Mouse (Mus musculus): ENCODE measurements around the gene Lbhd1. TPM values are rescaled to one million over a fixed set of nuclear protein-coding genes. Genes with fewer than 3 reads are reported as not detected.
"Not testable (repeated sequence)": the region's sequence is repeated elsewhere in the genome, so short reads cannot be mapped to it uniquely, and the experiment has no call there.

Gene Lbhd1
- total RNA-seq, 2 experiments from 2014 or later, result 7.5 to 29.0 TPM

DNA sequence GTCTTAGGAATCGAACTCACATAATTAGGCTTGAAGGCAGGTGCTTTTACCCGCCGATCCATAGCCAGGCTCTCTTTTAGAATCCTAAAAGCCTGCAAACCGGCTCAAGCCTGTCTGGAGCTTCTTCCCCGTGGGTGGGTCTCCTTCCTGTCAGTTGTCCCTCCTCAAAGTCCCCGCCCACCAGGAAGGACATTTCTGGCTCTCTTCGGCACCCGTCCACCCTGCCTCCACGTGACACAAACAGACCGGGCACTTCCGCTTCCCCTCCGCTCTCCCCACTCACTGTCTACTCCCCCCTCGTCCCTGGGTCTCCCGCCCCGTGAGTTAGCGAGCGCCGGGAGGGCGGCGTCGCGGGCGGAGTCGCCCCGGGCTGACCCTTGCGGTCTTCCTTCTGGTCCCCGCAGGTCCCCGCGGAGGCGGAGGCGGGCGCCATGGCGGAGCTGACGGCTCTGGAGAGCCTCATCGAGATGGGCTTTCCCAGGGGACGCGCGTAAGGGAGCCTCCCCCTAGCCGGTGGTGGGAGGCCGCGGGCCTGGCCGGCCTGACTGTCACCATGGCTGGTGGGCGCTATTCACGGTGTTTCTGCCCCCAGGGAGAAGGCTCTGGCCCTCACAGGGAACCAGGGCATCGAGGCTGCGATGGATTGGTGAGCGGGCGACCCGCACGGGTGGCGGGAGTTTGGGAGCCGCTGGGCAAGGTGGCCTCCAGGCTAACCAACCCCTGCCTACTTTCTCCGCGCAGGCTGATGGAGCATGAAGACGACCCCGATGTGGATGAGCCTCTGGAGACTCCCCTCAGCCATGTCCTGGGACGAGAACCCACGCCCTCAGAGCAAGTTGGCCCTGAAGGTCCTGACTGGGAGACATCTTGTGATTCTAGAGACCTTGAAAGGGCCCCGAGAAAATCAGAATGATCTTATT is 12.0 kb upstream of the Lbhd1 start, which contains the start of gene Ubxn1:
Ubxn1 (plus strand) TSS at position 230 of the 920 bp plus-strand sequence.
- ATAC-seq (ENCODE audit: poor library complexity, severe bottlenecking), result peak; percentile 100

DNA sequence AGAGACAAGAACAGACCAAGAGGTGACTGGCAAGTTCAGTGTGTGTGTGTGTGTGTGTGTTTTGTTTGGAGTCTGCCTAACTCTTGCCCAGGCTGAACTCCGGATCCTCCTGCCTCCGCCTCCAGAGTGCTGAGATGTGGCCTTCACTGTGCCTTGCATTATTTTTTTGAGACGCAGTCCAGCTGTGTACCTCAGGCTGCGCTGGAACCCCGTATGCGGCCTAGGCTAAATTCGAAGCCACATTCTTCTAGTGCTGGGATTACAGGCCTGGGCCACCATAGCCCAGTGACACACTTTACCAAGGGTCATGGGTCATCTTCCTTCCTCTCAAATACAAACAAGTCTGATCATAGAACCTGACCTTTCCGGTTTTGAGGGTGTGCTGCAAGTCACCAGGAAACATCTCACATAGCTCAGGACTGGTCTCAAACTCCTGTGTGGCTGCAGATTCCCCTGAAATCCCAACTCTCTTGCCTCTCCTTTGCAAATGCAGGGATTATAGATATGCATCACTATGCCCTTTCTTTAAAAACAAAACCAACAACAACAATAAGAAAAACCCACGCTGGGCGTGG is 11.2 kb upstream of the Lbhd1 start:
- ATAC-seq (ENCODE audit: poor library complexity, severe bottlenecking), result no peak

DNA sequence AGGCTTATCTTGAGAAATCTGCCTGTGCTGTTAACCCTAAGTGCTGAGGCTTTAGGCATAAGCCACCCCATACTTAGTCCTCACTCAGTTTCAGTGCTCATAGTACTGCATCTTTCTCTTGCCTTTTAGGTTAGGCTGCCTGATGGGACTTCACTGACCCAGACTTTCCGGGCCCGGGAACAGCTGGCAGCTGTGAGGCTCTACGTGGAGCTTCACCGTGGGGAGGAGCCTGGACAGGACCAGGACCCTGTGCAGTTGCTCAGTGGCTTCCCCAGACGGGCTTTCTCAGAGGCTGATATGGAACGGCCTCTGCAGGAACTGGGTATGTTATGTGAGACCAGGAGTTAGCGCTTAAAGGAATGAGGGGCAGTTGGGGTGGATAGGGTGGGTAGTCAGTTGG is 8.5 kb upstream of the Lbhd1 start:
- no peak for ATAC-seq (ENCODE audit: poor library complexity, severe bottlenecking)

DNA sequence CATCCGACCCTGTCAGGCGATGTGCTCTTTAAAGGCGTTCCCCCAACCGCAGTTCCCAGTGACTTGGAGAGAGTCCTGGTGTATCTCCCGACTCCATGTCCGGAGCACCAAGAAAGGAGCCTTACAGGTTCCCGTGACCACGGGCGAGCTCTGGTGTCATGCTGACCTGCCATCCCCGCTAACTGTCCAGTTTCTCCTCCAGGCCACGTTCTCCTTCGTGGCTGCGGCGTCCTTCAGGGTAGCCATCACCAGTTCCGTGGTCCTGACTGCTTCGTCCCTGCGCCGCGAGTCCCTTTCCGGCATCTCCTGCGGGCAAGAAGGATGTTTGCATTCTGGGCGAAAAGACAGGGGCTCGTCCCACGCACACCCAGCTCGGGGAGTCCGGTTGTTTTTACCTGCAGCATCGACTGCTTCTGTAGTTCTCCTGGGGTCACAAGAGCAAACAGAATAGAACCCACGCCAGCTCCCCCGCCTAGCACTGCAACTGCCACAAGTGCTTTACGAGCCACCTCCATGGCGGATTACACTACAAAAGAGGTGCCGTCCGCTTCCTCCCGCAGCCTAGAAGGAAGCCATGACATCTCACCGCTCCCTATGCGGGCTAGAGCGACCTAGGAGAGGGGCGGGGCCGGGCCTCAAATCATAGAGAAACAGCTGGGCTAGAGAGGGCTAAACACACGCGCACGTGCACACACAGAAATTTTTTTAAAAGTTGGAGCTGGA is 3.1 kb upstream of the Lbhd1 start, which contains the start of gene Uqcc3:
Uqcc3 (minus strand) TSS at position 613 of the 723 bp plus-strand sequence.
- peak; percentile 99 for ATAC-seq (ENCODE audit: poor library complexity, severe bottlenecking)

DNA sequence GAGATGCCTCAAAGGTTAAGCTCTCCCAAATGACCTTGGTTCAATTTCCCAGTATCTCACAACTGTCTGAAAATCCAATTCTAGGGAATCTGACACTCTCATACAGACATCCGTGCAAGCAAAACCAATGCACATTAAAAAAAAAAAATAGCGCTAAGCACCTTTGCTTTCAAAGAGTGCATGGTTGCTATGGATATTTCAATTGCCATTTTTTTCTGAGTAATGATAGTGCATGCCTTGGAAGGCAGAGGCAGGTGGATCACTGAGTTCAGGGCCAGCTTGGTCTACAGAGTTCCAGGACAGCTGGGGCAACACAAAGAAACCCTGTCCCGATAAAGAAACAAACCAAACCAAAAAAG is 2.5 kb upstream of the Lbhd1 start:
- ATAC-seq (ENCODE audit: poor library complexity, severe bottlenecking), result no peak

DNA sequence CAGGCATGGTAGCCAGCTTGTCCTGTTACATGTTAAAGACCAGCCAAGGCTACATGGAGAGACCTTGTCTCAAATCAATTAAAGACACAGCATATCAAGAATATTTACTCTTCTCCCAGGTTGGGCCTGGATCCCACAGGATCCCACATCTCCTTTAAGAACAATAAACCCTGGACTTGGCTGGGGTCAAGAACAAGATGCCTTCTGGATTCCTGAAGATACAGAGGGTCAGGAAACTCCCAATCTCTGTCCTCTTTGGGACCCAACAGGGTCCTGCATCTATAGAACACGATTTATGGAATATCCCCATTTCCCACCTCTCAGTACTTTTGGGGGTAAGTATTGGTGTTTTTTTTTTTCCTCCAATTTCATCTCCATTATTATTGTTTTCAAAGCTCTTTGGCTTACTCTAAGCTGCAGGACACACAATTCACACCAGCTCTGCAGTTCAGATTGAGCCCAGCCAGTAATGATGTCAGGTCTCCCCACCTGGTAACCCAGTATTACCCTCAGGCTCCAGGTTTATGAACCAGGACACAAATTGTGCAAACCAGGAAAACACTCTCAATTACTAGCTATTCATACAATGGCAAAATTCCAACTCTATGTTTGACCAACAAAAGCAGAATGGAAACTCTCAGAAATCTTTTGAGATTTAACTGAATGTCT is 3.5 kb downstream of the Lbhd1 start:
- ATAC-seq (ENCODE audit: poor library complexity, severe bottlenecking), result no peak

DNA sequence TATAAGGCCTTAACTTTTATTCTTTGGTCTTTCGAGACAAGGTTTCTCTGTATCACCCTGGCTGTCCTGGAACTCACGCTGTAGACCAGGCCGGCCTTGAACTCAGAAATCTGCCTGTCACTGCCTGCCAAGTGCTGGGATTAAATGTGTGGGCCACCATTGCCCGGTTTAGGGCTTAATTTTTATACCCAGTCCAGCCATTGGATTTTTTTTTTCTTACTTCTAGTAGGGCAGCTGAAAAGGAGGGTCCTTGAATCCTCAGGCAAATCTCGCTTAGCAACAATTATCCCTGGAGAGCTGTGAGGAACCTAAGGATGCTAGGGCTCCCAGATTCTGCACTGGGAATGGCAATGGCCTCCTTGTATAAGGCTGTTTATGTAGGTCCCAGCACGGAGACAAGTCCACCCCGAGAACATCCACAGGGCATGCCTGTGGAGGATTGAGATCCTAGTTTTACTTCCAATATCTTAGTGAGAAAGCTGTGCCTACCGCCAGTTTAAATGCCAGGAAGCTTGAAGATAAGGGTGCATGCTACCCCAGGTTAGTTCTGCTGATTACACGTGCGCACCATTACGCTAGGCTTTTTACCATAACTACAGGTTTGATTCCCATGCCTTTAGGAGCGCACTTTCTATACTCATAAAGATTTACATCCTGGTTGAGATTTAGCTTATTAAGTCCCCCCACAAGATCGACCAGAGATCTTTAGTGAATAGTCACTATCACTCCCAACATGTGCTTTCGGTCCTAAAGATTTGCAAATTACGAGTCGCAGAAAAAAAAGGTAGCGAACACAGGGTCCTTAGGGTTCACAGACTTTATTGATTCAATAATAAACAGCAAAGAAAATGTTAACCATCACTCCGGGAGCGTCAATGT is 4.3 kb downstream of the Lbhd1 start:
- ATAC-seq (ENCODE audit: poor library complexity, severe bottlenecking), result no peak

DNA sequence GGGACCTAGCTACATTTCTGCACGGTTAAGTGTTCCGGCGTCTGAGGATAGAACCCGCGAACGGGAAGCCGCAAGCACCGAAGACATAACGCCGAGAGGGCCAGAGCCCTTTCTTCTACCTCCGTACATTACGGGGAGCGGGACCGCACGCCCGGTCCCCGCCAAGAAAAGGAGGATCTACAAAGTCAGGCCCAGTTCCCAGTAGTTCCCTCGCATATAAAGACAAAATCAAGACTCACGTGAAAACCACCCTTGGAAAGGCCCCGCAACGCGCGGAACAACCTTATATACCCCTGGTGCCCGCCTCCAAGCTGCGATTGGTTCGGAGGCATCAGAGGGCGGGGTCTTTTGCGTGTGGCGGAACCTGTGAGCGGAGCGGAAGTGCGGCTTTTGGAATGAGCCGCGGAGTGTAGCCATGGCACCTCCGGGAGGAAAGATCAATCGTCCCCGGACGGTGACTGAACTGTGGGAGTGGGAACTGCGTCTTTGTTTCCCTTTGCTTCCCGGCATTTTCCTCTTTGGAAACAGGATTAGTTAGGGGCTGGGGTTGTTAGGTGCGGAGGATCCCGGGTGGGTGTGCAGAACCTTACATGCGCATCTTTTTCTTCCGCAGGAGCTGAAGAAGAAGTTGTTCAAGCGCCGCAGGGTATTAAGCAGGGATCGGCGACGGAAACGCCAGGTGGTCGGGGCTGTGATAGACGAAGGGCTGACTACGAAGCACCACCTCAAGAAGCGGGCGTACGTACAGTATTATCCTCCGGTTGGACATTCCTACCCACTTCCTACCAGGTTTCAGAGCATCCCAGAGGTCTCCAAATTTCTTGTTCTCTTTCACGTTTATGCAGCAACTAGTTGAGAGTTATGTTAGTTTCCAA is 5.2 kb downstream of the Lbhd1 start, which contains the start of the genes 1810009A15Rik and Gm49416:
1810009A15Rik (plus strand) TSS at position 343 of the 875 bp plus-strand sequence.
Gm49416 (plus strand) TSS at position 416 of the 875 bp plus-strand sequence.
- ATAC-seq (ENCODE audit: poor library complexity, severe bottlenecking), result peak; percentile 95

DNA sequence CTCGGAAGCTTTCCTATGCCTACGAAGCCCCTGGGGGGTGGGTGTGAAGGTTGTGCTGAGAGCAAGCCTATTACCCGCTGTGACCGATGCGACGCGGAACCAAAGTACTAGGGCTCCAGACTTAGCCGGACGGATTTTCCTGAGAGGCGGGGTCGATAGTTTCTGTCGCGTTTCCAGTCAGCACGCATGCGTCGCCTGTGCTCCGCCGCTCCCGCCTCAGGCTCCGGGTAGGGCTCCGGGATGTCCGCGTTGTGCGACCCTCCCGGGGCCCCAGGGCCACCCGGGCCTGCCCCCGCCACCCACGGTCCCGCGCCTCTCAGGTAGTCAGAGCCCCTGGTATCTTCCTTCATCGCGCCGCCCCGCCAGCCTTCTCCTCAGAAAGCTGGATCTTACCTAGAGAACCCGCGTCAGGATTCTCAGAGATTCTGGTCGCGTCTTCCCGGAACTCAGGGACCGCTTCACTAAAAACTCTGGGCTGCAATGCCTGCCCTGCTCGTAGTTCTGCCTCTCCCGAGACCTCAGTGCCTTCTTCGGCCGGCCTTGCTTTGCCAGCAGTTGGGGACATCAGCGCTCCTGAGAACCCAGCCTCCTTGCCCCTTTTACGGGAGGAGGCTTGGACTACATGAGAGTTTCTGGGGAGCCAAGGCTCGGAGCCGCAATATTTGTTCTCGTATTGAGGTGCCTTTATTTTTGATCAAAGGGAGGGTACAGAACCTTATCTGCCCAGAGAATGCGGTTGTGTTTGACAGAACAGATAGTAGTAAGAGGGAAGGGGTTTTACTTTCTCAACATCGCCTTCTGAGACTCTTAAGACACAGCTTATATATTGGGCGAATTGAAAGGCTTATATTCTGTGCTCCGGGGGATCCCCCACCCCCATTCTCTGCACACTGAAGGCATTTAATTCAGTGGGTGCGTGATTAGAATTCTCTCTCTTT is 9.6 kb downstream of the Lbhd1 start, which contains the start of gene Ints5:
Ints5 (plus strand) TSS at position 177 of the 938 bp plus-strand sequence.
- ATAC-seq (ENCODE audit: poor library complexity, severe bottlenecking), result peak; percentile 61

DNA sequence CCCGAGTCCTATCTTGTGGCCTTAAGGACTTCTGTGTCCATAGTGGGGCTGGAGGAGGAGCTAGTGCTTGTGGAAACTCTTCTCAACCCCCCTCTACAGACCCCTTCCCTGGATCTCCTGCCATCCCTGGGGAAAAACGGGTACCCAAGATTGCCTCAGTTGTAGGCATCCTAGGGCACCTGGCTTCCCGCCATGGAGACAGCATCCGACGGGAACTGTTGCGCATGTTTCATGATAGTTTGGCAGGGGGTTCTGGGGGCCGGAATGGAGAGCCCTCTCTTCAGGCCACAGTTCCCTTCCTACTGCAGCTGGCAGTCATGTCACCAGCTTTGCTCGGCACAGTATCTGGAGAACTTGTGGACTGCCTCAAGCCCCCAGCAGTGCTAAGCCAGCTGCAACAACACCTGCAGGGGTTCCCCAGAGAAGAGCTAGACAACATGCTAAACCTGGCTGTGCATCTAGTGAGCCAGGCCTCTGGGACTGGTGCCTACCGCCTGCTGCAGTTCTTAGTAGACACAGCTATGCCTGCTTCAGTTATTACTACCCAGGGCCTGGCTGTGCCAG is 11.9 kb downstream of the Lbhd1 start:
- ATAC-seq (ENCODE audit: poor library complexity, severe bottlenecking), result no peak

DNA sequence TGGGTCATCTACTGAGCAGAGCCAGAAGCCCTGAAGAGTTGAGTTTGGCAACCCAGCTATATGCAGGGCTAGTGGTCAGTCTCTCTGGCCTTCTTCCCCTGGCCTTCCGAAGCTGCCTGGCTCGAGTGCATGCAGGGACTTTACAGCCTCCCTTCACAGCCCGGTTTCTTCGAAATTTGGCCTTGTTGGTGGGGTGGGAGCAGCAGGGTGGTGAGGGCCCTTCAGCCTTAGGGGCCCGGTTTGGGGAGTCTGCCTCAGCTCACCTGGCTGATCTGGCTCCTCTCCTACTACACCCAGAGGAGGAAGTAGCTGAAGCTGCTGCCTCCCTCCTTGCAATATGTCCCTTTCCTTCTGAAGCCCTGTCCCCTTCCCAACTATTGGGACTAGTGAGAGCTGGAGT is 12.7 kb downstream of the Lbhd1 start:
- not testable (repeated sequence) for ATAC-seq (ENCODE audit: poor library complexity, severe bottlenecking)

DNA sequence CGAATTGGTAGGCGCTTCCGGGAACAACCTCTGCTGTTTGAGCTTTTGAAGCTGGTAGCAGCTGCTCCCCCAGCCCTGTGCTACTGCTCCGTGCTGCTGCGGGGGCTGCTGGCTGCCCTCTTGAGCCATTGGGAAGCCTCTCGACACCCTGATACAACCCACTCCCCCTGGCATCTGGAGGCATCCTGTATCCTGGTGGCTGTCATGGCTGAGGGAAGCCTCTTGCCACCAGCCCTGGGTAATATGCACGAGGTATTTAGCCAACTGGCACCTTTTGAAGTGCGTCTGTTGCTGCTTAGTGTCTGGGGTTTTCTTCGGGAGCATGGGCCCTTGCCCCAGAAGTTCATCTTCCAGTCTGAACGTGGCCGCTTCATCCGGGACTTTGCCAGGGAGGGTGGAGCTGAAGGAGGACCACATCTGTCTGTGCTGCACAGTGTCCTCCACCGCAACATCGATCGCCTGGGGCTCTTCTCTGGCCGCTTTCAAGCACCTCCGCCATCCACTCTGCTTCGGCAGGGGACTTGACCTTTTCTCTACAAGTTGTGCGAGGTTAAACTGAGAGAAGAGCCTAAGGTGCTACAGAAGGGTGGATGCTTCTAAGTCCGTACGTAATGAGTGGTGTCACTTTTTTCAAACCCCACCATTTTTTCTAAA is 13.8 kb downstream of the Lbhd1 start:
- ATAC-seq (ENCODE audit: poor library complexity, severe bottlenecking), result 0 out of 2 replicates have a peak, but pooled peaks have one; percentile 0

DNA sequence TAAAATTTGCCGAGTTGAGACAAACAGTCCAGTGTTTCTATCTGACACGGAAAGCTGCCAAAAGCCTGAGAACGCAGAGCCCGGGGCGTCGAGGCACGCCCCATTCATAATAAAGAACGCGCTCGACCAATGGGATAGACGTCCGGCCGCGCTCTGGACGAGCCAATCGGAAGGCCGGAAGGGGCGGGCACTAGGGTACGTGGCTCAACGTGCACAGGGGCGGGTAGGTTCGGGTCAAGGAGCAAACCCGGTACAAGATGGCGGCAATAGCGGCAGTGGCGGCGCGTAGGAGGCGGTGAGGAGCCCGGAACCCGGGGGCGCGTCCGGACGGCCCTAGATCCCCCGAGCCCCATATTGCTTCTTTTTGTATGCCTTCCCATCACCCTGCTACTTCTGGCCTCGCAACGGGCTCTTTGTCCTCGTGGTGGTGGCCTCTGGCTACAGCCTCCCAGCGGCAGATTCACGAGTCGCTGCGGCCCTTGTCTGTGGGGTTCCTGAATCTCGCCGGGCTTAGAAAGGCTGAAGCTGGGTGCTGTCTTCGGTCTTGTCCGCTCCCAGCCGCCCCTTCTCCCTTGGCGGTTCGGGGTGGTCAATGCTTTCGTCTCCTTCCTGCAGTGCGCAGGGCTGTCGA is 14.4 kb downstream of the Lbhd1 start, which contains the start of gene Ganab:
Ganab (plus strand) TSS at position 207 of the 631 bp plus-strand sequence.
- ATAC-seq (ENCODE audit: poor library complexity, severe bottlenecking), result peak; percentile 99

DNA sequence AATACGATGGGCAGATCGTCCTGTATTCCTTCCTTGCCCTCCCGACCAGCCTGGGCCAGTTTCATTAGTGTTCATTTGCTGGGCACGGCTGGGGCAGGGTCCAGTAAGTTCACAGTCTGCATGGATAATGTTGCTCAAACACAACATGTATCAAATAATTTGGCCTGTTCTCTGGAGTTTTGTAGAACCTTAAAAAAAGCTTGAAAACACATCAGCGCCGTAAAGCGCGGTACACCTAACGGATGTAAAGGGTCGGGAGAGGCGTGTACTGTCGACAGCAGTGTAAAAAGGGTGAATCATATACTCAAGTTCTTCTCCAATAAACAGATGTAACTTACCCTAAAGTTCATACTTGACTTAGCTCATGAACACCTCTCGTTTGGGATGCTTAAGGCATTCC is 15.0 kb downstream of the Lbhd1 start:
- ATAC-seq (ENCODE audit: poor library complexity, severe bottlenecking), result no peak

DNA sequence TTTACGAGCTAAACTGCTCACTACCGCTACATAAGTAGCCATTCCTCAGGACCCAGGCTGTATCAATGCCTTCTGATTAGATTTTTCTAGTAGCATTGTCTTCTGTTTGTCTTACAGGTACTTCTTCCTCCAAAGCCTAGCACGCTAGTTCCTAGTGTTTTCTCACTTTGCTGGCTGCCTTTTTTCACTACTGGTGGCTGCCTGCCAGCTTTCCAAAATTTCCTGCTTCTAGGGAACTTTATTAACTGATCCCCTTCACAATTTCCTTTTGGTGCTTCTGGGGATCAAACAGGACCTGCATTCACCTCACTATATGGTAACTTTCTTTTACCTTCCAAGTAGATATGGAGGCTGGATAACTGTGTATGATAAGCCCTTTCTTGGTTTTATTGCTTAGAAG is 15.5 kb downstream of the Lbhd1 start:
- no peak for ATAC-seq (ENCODE audit: poor library complexity, severe bottlenecking)

DNA sequence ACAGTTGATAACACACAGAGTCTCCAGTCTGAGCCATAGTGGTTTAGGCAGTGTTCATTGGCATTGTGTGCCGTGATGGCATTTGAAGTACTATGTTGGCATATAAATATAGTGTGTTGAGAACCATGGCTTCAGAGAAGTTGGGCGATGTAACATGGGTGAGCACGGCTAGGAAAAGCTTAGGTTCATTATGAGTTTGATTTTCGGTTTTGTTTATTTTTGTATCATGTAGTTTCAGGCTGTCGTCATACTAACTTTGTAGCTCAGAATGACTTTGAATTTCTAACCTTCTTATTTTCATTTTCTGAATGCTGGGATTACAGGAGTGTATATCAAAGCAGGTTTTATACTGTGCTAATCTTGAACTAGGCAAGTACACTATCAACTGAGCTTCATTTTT is 19.9 kb downstream of the Lbhd1 start:
- ATAC-seq (ENCODE audit: poor library complexity, severe bottlenecking), result no peak
